Mouse (Mus musculus) embryonic stem cell, embryonic (primary cell): ENCODE measurements at regions not wholly inside any gene's neighbourhood (a gene's known extent, or its start where the extent isn't known, plus 50 kb on each side); places are given as distances from the start of the nearest gene placed in this dataset.

Experiments
- CTCF ChIA-PET, 4 experiments: fragments of 300-600 bp in 2 of 4; fragments of 350-600 bp in 2 of 4; sonication (Branson Sonifier 250); formaldehyde crosslinking; loops; one replicate each; lab custom pipeline; 2022; ENCODE audit warnings: inconsistent platforms in 2 of 4; lab: Charles Lee
- POLR2A ChIA-PET, 4 experiments: fragments of 300-600 bp in 2 of 4; fragments of 350-600 bp in 2 of 4; sonication (Branson Sonifier 250); formaldehyde crosslinking; loops; one replicate each; lab custom pipeline; 2022; ENCODE audit warnings: antibody characterized with exemption in 4 of 4, inconsistent platforms in 1 of 4; lab: Charles Lee

DNA sequence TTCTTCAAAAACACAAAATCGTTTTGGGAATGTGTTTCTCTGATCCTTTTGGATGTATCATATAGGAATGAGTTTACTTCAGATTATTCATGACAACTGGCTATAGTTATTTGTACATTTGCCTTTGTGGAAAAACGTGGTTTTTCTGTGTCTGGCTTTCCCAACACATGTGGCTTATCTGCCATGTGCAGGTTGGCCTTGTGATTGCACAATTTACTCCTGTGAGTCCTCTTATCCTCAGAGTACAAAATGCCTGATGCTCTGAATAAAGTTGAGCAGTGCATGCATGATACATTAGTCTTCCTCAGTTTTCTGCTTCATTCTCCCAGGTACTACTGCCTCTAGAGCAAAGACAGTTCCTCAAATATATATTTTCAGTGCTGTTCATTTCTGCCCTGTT lies 881.6 kb downstream of the Lrfn5 start:
- ChIA-PET POLR2A (no interaction called here), CTCF (no interaction called here)

DNA sequence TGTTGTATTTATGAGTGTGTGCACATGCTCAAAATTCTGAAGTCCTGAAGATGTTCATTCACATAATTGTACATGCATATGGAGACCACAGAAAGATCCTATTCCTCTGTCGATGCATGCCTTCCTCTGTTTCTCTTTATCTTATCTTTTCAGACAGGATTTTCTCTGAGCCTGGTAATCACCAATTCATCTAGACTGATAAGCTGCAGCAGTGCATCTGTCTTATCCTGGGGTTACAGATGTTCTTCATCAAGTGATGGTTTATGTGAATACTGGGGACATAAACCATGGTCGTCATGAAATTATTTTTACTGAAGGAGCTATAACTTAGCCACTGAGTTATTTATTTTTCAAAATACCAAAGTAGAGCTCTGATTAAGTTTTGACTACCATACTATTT lies 905.7 kb downstream of the Lrfn5 start:
- POLR2A ChIA-PET: no interaction called here
- CTCF ChIA-PET: no interaction called here

DNA sequence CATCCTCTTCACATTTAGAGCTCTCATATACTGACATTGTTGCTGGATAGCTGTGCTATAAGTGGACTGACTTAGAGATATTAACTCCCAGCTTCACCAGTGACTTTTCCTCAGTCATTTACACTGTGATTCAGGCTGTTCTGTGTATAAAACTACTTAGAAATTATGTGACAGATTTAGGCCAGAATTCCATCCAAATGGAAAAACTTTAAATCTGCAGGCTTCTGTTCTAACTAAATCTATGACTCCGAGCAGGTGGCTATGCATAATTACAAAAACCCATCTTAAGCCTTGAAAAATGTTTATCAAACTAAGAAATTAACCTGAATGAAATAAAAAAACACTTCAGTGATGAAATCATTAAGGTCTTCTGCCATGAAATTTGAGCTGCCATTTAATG lies 927.7 kb downstream of the Lrfn5 start:
- POLR2A ChIA-PET: no interaction called here
- CTCF ChIA-PET: no interaction called here

DNA sequence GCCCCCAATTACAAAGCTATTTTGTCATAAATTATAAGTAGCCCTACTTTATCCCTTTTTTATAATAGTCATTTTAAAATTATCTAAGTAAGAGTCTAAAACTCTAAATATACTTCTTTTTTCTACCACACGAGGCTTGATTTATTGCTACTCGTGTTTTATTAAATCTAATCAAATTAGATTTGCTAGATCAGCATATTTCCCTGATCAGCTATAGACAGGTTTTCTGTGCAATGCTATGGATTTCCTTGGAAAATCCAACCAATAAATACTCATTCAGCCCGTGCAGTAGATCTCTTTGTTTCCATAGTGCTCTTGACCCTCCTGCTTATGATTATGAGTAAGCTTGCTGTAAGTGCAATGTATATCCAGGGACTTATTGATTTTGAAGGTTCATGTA lies 960.4 kb downstream of the Lrfn5 start:
- ChIA-PET CTCF (no interaction called here), POLR2A (no interaction called here)

DNA sequence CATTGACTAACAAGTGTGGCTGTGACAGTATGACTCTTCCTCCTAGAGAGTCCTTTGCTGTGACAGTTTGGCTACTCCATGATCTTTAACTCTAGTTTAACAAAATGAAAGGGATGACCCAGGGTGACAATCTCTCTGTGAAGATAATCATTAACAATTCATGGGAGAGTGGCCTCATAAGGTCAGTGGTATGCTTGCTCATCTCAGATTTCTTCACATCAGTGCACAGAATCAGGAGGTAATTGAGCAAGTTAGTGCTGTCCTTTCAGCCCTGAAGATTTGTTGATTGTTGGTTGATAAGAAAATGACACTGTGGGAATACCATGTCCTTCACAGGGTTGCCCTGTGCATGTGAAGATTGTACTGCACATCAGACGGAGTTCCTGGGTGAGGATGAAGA lies 1005.6 kb downstream of the Lrfn5 start:
- ChIA-PET POLR2A (interaction anchor here in 1 of 4 experiments (0.7 kb wide), 1 partner anchor 44 kb away, joined by 3 read pairs; no protein-coding TSS in a partner anchor), CTCF (no interaction called here)

DNA sequence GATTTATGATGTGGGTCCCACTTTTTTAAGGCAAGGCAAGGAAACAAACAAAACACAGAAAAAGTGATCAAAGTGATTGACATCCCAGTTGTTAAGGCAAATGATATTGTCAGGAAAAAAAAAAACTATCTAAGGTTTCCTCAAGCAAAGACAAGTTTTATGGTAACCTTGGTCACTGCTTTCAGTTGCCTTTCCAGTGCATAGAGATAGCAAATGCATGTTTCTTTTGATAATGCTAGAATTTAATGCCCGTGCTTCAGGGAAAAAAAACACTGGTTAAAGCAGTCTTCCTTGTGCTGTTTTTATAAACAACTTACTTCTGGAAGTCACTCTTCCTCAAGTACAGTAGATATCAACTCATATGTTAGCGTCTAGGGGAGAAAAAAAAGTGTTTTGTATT lies 1029.4 kb downstream of the Lrfn5 start:
- POLR2A ChIA-PET: no interaction called here
- CTCF ChIA-PET: no interaction called here

DNA sequence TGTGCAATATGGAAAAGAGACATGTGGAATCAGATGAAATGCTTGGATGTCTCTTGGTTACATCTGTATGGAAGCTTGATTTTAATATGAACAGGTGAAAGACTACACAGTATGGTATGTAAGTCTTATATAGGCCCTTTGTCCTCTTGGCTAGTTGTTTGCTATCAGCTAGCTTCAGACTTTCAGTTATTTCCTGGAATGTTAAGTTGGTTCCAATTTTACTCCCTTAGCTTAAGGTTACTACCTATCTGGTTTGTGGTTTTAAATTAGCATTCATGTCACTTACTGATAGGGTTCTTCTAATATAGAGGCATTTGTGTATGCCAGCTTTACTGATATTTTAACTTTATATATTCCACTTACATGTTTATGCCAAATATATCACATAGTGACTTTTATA lies 1031.7 kb downstream of the Lrfn5 start:
- CTCF ChIA-PET: no interaction called here
- POLR2A ChIA-PET: no interaction called here

DNA sequence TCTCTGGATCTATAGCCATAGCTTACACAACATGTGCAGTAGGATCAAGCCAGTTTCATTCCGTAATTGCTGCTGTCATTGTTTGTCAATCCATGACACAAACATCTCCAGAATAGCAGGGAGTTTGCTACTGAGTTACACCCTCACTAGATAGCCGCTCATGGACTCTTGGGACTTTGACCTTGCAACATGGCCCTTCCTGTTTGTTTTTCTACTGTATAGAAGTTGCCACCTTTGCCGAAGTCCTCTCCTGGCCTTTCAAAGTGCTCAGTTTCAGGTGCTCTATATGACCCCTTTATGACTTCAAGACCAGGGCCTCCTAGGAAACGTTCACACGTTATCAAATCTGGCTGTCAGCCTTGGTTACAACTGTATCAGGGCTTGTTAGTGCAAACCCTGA lies 1040.8 kb downstream of the Lrfn5 start:
- CTCF ChIA-PET: no interaction called here
- POLR2A ChIA-PET: no interaction called here
